Mouse (Mus musculus) liver, postnatal 0 days (tissue): ENCODE measurements around the gene Rad51b.

Source experiments
- CTCF ChIP-seq: sonication (generic); IDR thresholded peaks from 2 replicates; pipeline ENCODE4 v1.5.1; 2016; ENCODE audit warnings: antibody characterized with exemption, low read depth
- EP300 ChIP-seq: IDR thresholded peaks from 2 replicates; pipeline ENCODE4 v1.6.1; 2016; ENCODE audit warnings: antibody characterized with exemption, low read depth, mild to moderate bottlenecking

DNA sequence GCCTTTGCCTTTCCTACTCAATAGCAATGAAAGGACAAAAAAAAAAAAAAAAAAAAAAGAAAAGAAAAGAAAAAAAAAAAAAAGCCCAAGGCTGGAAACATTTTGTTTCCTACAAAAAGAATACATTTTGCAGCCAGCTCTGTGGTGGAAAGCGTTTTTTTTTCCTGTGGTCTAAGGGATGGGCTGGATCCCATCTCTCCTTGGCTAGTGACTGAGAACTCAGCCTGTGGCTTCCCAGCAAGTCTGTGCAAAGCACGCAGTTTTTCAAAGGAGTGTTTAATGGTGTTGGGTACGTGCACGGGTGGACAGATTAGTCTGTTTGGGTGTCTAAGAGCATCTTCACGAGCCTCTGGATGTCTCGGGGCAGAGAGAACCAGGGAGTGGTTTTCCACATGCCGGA lies 487.1 kb downstream of the Rad51b start:
- TF ChIP-seq EP300 (no peak), CTCF (no peak)
